Mouse (Mus musculus): ENCODE measurements around the gene Reps1. TPM values are rescaled to one million over a fixed set of nuclear protein-coding genes. Genes with fewer than 3 reads are reported as not detected.
"Not testable (repeated sequence)": the region's sequence is repeated elsewhere in the genome, so short reads cannot be mapped to it uniquely, and the experiment has no call there.

The Reps1 gene
- polyA plus RNA-seq, 1 experiment from 2014 or later, result 26.7 TPM

DNA sequence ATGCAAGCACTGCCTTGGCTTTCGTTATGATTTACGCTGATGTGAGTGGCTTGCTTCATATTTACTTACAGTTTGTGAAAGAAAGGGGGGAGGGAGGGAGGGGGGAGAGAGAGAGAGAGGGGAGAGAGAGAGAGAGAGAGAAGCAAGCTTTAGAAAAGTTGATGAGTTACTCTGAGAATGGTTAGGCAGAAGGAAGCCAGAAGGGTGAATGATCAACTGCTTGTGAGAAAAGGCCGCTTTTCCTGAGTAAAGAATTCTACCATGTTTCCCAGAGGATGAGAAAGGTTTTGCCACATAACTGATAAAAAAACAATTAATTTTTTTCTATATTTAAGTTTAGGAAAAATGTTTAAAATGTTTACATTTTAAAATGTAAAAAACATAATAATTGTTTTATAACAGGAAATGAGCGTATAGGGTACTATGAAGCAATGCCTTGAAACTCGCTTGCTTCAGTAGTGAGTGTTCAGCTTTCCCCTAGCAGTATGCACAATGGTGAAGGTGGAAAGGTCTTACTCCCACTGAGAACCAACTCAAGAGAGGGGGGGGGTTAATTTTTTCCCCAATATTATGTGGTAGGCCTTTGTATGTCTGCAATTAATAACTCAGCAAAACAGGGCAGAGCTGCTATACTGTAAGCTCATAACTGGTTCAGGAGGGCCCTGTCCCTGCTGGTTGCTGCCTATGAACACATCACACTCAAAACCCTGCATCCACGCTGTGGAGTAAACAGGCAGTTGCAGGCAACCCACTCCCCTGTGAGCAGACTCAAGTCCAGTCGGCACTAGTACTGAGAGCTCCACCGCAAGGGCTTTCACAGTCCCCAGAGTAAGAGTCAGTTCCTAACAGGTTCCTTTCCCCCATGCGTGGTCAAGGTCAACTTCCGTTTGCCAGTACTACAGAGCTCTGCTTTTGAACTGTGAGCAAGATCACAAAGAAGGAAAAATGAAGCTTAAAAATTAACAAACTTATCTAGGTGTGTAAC, 76.3 kb downstream of the Reps1 start:
- 0 out of 2 replicates have a peak, but pooled peaks have one; percentile 33 for ATAC-seq (ENCODE audit: insufficient number of reproducible peaks, insufficient read depth, low FRiP score, low read depth)
- H3K9me3 ChIP-seq (ENCODE audit: control insufficient read depth, low read depth, low read length), result no peaks in the 10 kb centered on the region
- H3K27me3 ChIP-seq (ENCODE audit: control insufficient read depth, insufficient read depth, low read length), result no peaks in the 10 kb centered on the region
- no peak overlapping the region for H3K9ac ChIP-seq (replicated peaks; ENCODE audit: low read depth, low read length)
- no peak overlapping the region for H3K4me2 ChIP-seq (replicated peaks; ENCODE audit: low read depth, low read length)
- no peak overlapping the region for H3K27ac ChIP-seq (ENCODE audit: low read length)
- 68% methylated on average over 10 of the region's 10 CpGs for WGBS
- no peak overlapping the region for H3K4me3 ChIP-seq (ENCODE audit: low read depth, low read length)
- H3K4me1 ChIP-seq (ENCODE audit: control insufficient read depth, insufficient read depth, low read length), result no peaks in the 10 kb centered on the region
- no peaks in the 10 kb centered on the region for H3K36me3 ChIP-seq (ENCODE audit: control insufficient read depth, insufficient read depth, low read length)

- not testable (repeated sequence) for H3K9ac ChIP-seq (replicated peaks; ENCODE audit: low read depth, low read length); H3K9me3 ChIP-seq (ENCODE audit: control insufficient read depth, low read depth, low read length); H3K27me3 ChIP-seq (ENCODE audit: control insufficient read depth, insufficient read depth, low read length); H3K36me3 ChIP-seq (ENCODE audit: control insufficient read depth, insufficient read depth, low read length); H3K4me3 ChIP-seq (ENCODE audit: low read depth, low read length); ATAC-seq (ENCODE audit: insufficient number of reproducible peaks, insufficient read depth, low FRiP score, low read depth); H3K27ac ChIP-seq (ENCODE audit: low read length); H3K4me1 ChIP-seq (ENCODE audit: control insufficient read depth, insufficient read depth, low read length); H3K4me2 ChIP-seq (replicated peaks; ENCODE audit: low read depth, low read length)
- WGBS, result 71% methylated on average over 12 of the region's 26 CpGs
Observed at GRCm38 (mm10) chr10:18138853-18139503, 83.3 kb downstream of the Reps1 start.

DNA sequence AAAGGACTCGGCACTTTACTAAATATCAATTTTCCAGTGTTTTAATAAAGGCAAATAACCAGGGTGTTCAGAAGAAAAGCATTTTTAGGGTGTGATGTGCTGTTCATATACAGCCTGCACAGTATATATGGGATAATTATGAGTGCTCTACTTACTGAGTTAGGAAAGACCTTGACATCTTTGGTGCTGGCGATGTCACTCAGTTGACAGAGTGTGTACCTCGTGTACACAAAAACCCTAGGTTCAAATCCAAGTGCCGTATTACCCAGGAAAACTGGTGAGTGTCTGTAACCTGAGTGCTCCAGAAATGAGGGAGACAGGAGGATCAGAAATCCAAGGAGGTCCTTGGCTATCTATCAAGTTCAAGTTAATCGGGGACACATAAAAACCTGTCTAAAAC, 84.0 kb downstream of the Reps1 start:
- Histone ChIP-seq H3K4me1 (ENCODE audit: control insufficient read depth, insufficient read depth, low read length) (no peaks in the 10 kb centered on the region), H3K9me3 (ENCODE audit: control insufficient read depth, low read depth, low read length) (no peaks in the 10 kb centered on the region), H3K9ac (replicated peaks; ENCODE audit: low read depth, low read length) (no peak overlapping the region), H3K4me3 (ENCODE audit: low read depth, low read length) (no peak overlapping the region), H3K36me3 (ENCODE audit: control insufficient read depth, insufficient read depth, low read length) (no peaks in the 10 kb centered on the region), H3K27ac (ENCODE audit: low read length) (no peak overlapping the region), H3K27me3 (ENCODE audit: control insufficient read depth, insufficient read depth, low read length) (no peaks in the 10 kb centered on the region), H3K4me2 (replicated peaks; ENCODE audit: low read depth, low read length) (0 out of 2 replicates have a peak overlapping the region, but pooled peaks have one; percentile 10)
- WGBS, result 76% methylated on average over 5 of the region's 5 CpGs
- no peak for ATAC-seq (ENCODE audit: insufficient number of reproducible peaks, insufficient read depth, low FRiP score, low read depth)

GRCm38 (mm10) chr10:18141389-18141788, 85.7 kb downstream of the Reps1 start:
- no peak overlapping the region for H3K4me2 ChIP-seq (replicated peaks; ENCODE audit: low read depth, low read length)
- no peak overlapping the region for H3K4me3 ChIP-seq (ENCODE audit: low read depth, low read length)
- no peaks in the 10 kb centered on the region for H3K9me3 ChIP-seq (ENCODE audit: control insufficient read depth, low read depth, low read length)
- no peak overlapping the region for H3K27ac ChIP-seq (ENCODE audit: low read length)
- H3K4me1 ChIP-seq (ENCODE audit: control insufficient read depth, insufficient read depth, low read length), result no peaks in the 10 kb centered on the region
- H3K27me3 ChIP-seq (ENCODE audit: control insufficient read depth, insufficient read depth, low read length), result no peaks in the 10 kb centered on the region
- no peak overlapping the region for H3K9ac ChIP-seq (replicated peaks; ENCODE audit: low read depth, low read length)
- no peak for ATAC-seq (ENCODE audit: insufficient number of reproducible peaks, insufficient read depth, low FRiP score, low read depth)
- H3K36me3 ChIP-seq (ENCODE audit: control insufficient read depth, insufficient read depth, low read length), result no peaks in the 10 kb centered on the region
- 89% methylated on average over 2 of the region's 2 CpGs for WGBS

DNA sequence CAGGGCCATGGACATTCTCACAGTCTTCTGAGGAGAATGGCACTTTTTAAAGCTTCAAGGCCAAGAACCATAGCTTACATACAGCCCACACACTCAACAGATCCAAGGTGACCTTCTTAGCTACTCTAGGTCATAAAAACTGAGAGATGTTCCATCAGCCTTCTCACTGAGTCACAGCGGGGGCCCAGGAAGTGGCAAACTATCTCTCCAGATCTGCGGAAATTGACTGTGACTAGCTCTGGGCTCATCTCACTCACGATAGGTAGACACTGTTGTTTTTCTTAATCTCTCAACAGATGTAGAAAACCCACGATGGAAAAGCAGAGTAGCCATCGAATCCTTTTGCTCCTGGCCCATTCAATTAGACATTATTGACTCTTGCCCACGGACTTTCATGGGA, 86.6 kb downstream of the Reps1 start:
- Histone ChIP-seq H3K4me1 (ENCODE audit: control insufficient read depth, insufficient read depth, low read length) (no peaks in the 10 kb centered on the region), H3K9ac (replicated peaks; ENCODE audit: low read depth, low read length) (no peak overlapping the region), H3K4me3 (ENCODE audit: low read depth, low read length) (no peak overlapping the region), H3K4me2 (replicated peaks; ENCODE audit: low read depth, low read length) (no peak overlapping the region), H3K36me3 (ENCODE audit: control insufficient read depth, insufficient read depth, low read length) (no peaks in the 10 kb centered on the region), H3K27ac (ENCODE audit: low read length) (no peak overlapping the region), H3K9me3 (ENCODE audit: control insufficient read depth, low read depth, low read length) (no peaks in the 10 kb centered on the region), H3K27me3 (ENCODE audit: control insufficient read depth, insufficient read depth, low read length) (no peaks in the 10 kb centered on the region)
- WGBS, result 83% methylated on average over 6 of the region's 6 CpGs
- ATAC-seq (ENCODE audit: insufficient number of reproducible peaks, insufficient read depth, low FRiP score, low read depth), result no peak

GRCm38 (mm10) chr10:18147224-18147623, 91.6 kb downstream of the Reps1 start:
- no peak for ATAC-seq (ENCODE audit: insufficient number of reproducible peaks, insufficient read depth, low FRiP score, low read depth)
- Histone ChIP-seq H3K27me3 (ENCODE audit: control insufficient read depth, insufficient read depth, low read length) (no peaks in the 10 kb centered on the region), H3K4me2 (replicated peaks; ENCODE audit: low read depth, low read length) (no peak overlapping the region), H3K4me3 (ENCODE audit: low read depth, low read length) (no peak overlapping the region), H3K9me3 (ENCODE audit: control insufficient read depth, low read depth, low read length) (no peaks in the 10 kb centered on the region), H3K4me1 (ENCODE audit: control insufficient read depth, insufficient read depth, low read length) (no peaks in the 10 kb centered on the region), H3K9ac (replicated peaks; ENCODE audit: low read depth, low read length) (no peak overlapping the region), H3K27ac (ENCODE audit: low read length) (no peak overlapping the region), H3K36me3 (ENCODE audit: control insufficient read depth, insufficient read depth, low read length) (no peaks in the 10 kb centered on the region)
- WGBS, result 81% methylated on average over 3 of the region's 3 CpGs

- Histone ChIP-seq H3K4me3 (ENCODE audit: low read depth, low read length) (no peak overlapping the region), H3K4me2 (replicated peaks; ENCODE audit: low read depth, low read length) (no peak overlapping the region), H3K9me3 (ENCODE audit: control insufficient read depth, low read depth, low read length) (no peaks in the 10 kb centered on the region), H3K9ac (replicated peaks; ENCODE audit: low read depth, low read length) (no peak overlapping the region), H3K27me3 (ENCODE audit: control insufficient read depth, insufficient read depth, low read length) (no peaks in the 10 kb centered on the region), H3K36me3 (ENCODE audit: control insufficient read depth, insufficient read depth, low read length) (no peaks in the 10 kb centered on the region), H3K27ac (ENCODE audit: low read length) (no peak overlapping the region), H3K4me1 (ENCODE audit: control insufficient read depth, insufficient read depth, low read length) (no peaks in the 10 kb centered on the region)
- no peak for ATAC-seq (ENCODE audit: insufficient number of reproducible peaks, insufficient read depth, low FRiP score, low read depth)
- WGBS, result 84% methylated on average over 7 of the region's 7 CpGs
Observed at GRCm38 (mm10) chr10:18162435-18162971, 106.8 kb downstream of the Reps1 start.
